Mouse (Mus musculus): ENCODE results near the gene Jtb. TPM values are rescaled to one million over a fixed set of nuclear protein-coding genes. Genes with fewer than 3 reads are reported as not detected.

Gene Jtb
- 110 and 112 TPM in 2 replicates for polyA plus RNA-seq (2014; fragmentation: Nextera tagmentation; extraction: Ambion mirVana)

- H3K27ac ChIP-seq (ENCODE audit: low read depth, low read length) = peak within 1 kb of the TSS; percentile 45
- DNase-seq (ENCODE audit: low spot score, missing footprints) (peak; percentile 98), ATAC-seq (ENCODE audit: low FRiP score) (peak; percentile 97)
- no peaks in the 10 kb centered on the region for H3K27me3 ChIP-seq (ENCODE audit: control insufficient read depth, insufficient read depth, low read length)
- under 1% methylated on average over 61 of the region's 61 CpGs for WGBS
- H3K4me3 ChIP-seq (ENCODE audit: low read depth, low read length) = peak within 1 kb of the TSS; percentile 83
- peak within 1 kb of the TSS; percentile 83 for H3K4me2 ChIP-seq
- H3K4me1 ChIP-seq (ENCODE audit: control insufficient read depth, insufficient read depth, low read length) = peaks cover 5% of the 10 kb centered on the region; the same call in 1 of the 2 replicates
- H3K9ac ChIP-seq (ENCODE audit: low read length) = peak within 1 kb of the TSS; percentile 83
- H3K9me3 ChIP-seq (ENCODE audit: control insufficient read depth, low read length) = no peaks in the 10 kb centered on the region
- H3K36me3 ChIP-seq (ENCODE audit: control insufficient read depth, insufficient read depth, low read length) = peaks cover 3% of the 10 kb centered on the region; the same call in 1 of the 2 replicates
Observed at GRCm38 (mm10) chr3:90231507-90232333, at the start of gene Jtb. Gene Jtb, plus strand, starts transcription at chr3:90231597.

- Histone ChIP-seq H3K36me3 (ENCODE audit: control insufficient read depth, insufficient read depth, low read length) (no peaks in the 10 kb centered on the region), H3K27ac (ENCODE audit: low read depth, low read length) (no peak overlapping the region), H3K4me2 (no peak overlapping the region), H3K27me3 (ENCODE audit: control insufficient read depth, insufficient read depth, low read length) (no peaks in the 10 kb centered on the region), H3K4me3 (ENCODE audit: low read depth, low read length) (no peak overlapping the region), H3K4me1 (ENCODE audit: control insufficient read depth, insufficient read depth, low read length) (no peaks in the 10 kb centered on the region), H3K9me3 (ENCODE audit: control insufficient read depth, low read length) (no peaks in the 10 kb centered on the region), H3K9ac (ENCODE audit: low read length) (no peak overlapping the region)
- ATAC-seq (ENCODE audit: low FRiP score) = no peak
- DNase-seq (ENCODE audit: low spot score, missing footprints) = no peak
- WGBS = 74% methylated on average over 3 of the region's 3 CpGs
Observed at GRCm38 (mm10) chr3:90183581-90183980, 47.8 kb upstream of the Jtb start.

GRCm38 (mm10) chr3:90190859-90191510 is 40.4 kb upstream of the Jtb start:
- Histone ChIP-seq H3K4me2 (no peak overlapping the region), H3K27ac (ENCODE audit: low read depth, low read length) (no peak overlapping the region), H3K9me3 (ENCODE audit: control insufficient read depth, low read length) (no peaks in the 10 kb centered on the region), H3K9ac (ENCODE audit: low read length) (no peak overlapping the region), H3K27me3 (ENCODE audit: control insufficient read depth, insufficient read depth, low read length) (no peaks in the 10 kb centered on the region), H3K4me1 (ENCODE audit: control insufficient read depth, insufficient read depth, low read length) (no peaks in the 10 kb centered on the region), H3K36me3 (ENCODE audit: control insufficient read depth, insufficient read depth, low read length) (no peaks in the 10 kb centered on the region), H3K4me3 (ENCODE audit: low read depth, low read length) (no peak overlapping the region)
- no peak for ATAC-seq (ENCODE audit: low FRiP score)
- DNase-seq (ENCODE audit: low spot score, missing footprints) = no peak
- WGBS = 83% methylated on average over 11 of the region's 11 CpGs

DNA sequence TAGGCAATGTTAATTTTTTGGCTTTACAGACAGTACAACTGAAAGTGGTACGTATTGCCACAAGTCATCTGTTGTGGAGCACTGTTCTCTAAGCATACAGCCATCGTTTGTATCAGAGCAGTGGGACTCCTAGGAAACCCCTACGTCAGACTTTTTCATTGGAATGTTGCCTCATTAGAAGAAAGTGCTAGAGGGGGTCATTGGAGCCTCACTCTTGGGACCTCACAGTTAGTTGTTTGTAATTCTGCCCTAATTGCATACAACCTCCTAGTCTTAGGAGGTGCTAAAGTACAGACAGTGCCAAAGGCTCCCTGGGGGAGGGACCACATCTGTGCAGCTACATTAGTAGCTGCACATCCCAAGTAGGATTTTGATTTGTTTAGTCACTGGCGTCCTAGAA is 36.6 kb upstream of the Jtb start:
- WGBS = 73% methylated on average over 4 of the region's 4 CpGs
- Histone ChIP-seq H3K36me3 (ENCODE audit: control insufficient read depth, insufficient read depth, low read length) (no peaks in the 10 kb centered on the region), H3K4me1 (ENCODE audit: control insufficient read depth, insufficient read depth, low read length) (no peaks in the 10 kb centered on the region), H3K9ac (ENCODE audit: low read length) (no peak overlapping the region), H3K4me3 (ENCODE audit: low read depth, low read length) (no peak overlapping the region), H3K27me3 (ENCODE audit: control insufficient read depth, insufficient read depth, low read length) (no peaks in the 10 kb centered on the region), H3K4me2 (no peak overlapping the region), H3K9me3 (ENCODE audit: control insufficient read depth, low read length) (no peaks in the 10 kb centered on the region), H3K27ac (ENCODE audit: low read depth, low read length) (no peak overlapping the region)
- DNase-seq (ENCODE audit: low spot score, missing footprints) (peak; percentile 81), ATAC-seq (ENCODE audit: low FRiP score) (no peak)

- no peak overlapping the region for H3K4me3 ChIP-seq (ENCODE audit: low read depth, low read length)
- H3K4me2 ChIP-seq = no peak overlapping the region
- H3K36me3 ChIP-seq (ENCODE audit: control insufficient read depth, insufficient read depth, low read length) = no peaks in the 10 kb centered on the region
- ATAC-seq (ENCODE audit: low FRiP score) = no peak
- no peak for DNase-seq (ENCODE audit: low spot score, missing footprints)
- H3K9ac ChIP-seq (ENCODE audit: low read length) = no peak overlapping the region
- no peak overlapping the region for H3K27ac ChIP-seq (ENCODE audit: low read depth, low read length)
- H3K4me1 ChIP-seq (ENCODE audit: control insufficient read depth, insufficient read depth, low read length) = no peaks in the 10 kb centered on the region
- 87% methylated on average over 1 of the region's 1 CpGs for WGBS
- H3K27me3 ChIP-seq (ENCODE audit: control insufficient read depth, insufficient read depth, low read length) = no peaks in the 10 kb centered on the region
- H3K9me3 ChIP-seq (ENCODE audit: control insufficient read depth, low read length) = no peaks in the 10 kb centered on the region
Observed at GRCm38 (mm10) chr3:90195644-90196043, 35.8 kb upstream of the Jtb start.

DNA sequence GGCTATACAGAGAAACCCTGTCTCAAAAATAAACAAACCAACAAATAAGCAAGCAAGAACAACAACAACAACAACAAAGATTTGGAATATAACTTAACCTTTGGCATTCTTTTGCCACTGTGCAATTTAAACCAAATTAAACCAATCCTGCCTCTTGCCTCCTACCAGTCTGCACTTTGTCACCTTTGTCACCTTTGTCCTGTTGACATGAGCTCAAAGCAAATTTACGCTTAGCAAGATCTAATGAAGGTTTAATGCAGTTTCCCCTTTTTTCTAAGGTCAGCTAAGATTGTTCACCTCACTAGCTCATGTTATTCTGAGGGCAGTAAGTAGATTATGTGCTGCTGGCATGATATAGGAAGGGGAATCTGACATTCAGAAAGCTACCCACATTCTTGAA is 33.8 kb upstream of the Jtb start:
- ATAC-seq (ENCODE audit: low FRiP score) = no peak
- 86% methylated on average over 1 of the region's 1 CpGs for WGBS
- H3K9me3 ChIP-seq (ENCODE audit: control insufficient read depth, low read length) = no peaks in the 10 kb centered on the region

DNA sequence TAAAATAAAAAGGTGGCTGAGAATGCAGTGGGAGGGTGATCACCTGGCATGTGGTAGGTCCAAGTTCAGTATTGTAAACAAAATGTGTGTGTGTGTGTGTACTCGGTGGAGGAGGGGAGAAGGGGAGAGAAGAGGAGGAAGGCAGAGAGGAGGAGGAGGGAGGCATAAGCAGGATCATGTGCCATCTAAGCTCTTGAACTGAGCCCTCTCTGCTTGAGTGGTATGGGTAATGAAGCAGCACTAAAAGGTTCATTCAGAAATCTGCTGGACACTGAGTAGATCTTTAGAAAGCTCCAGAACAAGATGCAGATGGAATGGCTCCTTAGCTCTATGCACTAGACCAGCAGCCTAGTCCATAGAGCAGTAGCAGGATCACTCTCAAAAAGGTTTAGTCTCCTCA is 28.5 kb upstream of the Jtb start:
- Histone ChIP-seq H3K27me3 (ENCODE audit: control insufficient read depth, insufficient read depth, low read length) (no peaks in the 10 kb centered on the region), H3K4me3 (ENCODE audit: low read depth, low read length) (no peak overlapping the region), H3K9ac (ENCODE audit: low read length) (no peak overlapping the region), H3K27ac (ENCODE audit: low read depth, low read length) (no peak overlapping the region), H3K36me3 (ENCODE audit: control insufficient read depth, insufficient read depth, low read length) (peaks cover under 1% of the 10 kb centered on the region; the same call in 1 of the 2 replicates), H3K9me3 (ENCODE audit: control insufficient read depth, low read length) (no peaks in the 10 kb centered on the region), H3K4me2 (no peak overlapping the region), H3K4me1 (ENCODE audit: control insufficient read depth, insufficient read depth, low read length) (no peaks in the 10 kb centered on the region)
- ATAC-seq (ENCODE audit: low FRiP score) (no peak), DNase-seq (ENCODE audit: low spot score, missing footprints) (no peak)
- 45% methylated on average over 1 of the region's 1 CpGs for WGBS

More for the DNA sequence above, 33.8 kb upstream of the Jtb start:
- Histone ChIP-seq H3K36me3 (ENCODE audit: control insufficient read depth, insufficient read depth, low read length) (no peaks in the 10 kb centered on the region), H3K4me3 (ENCODE audit: low read depth, low read length) (no peak overlapping the region), H3K4me1 (ENCODE audit: control insufficient read depth, insufficient read depth, low read length) (no peaks in the 10 kb centered on the region), H3K9ac (ENCODE audit: low read length) (no peak overlapping the region), H3K27ac (ENCODE audit: low read depth, low read length) (no peak overlapping the region), H3K27me3 (ENCODE audit: control insufficient read depth, insufficient read depth, low read length) (no peaks in the 10 kb centered on the region), H3K4me2 (no peak overlapping the region)
- DNase-seq (ENCODE audit: low spot score, missing footprints) = no peak

- no peak overlapping the region for H3K4me2 ChIP-seq
- H3K27me3 ChIP-seq (ENCODE audit: control insufficient read depth, insufficient read depth, low read length) = no peaks in the 10 kb centered on the region
- WGBS = 81% methylated on average over 5 of the region's 5 CpGs
- DNase-seq (ENCODE audit: low spot score, missing footprints) (peak; percentile 39), ATAC-seq (ENCODE audit: low FRiP score) (no peak)
- no peak overlapping the region for H3K27ac ChIP-seq (ENCODE audit: low read depth, low read length)
- H3K4me1 ChIP-seq (ENCODE audit: control insufficient read depth, insufficient read depth, low read length) = no peaks in the 10 kb centered on the region
- H3K9ac ChIP-seq (ENCODE audit: low read length) = no peak overlapping the region
- no peak overlapping the region for H3K4me3 ChIP-seq (ENCODE audit: low read depth, low read length)
- peaks cover 7% of the 10 kb centered on the region; the same call in 1 of the 2 replicates for H3K36me3 ChIP-seq (ENCODE audit: control insufficient read depth, insufficient read depth, low read length)
- no peaks in the 10 kb centered on the region for H3K9me3 ChIP-seq (ENCODE audit: control insufficient read depth, low read length)
Observed at GRCm38 (mm10) chr3:90203619-90204018, 27.8 kb upstream of the Jtb start.

GRCm38 (mm10) chr3:90204582-90204981 is 26.8 kb upstream of the Jtb start:
- no peaks in the 10 kb centered on the region for H3K9me3 ChIP-seq (ENCODE audit: control insufficient read depth, low read length)
- WGBS = 86% methylated on average over 2 of the region's 2 CpGs
- H3K27me3 ChIP-seq (ENCODE audit: control insufficient read depth, insufficient read depth, low read length) = no peaks in the 10 kb centered on the region

More at GRCm38 (mm10) chr3:90204582-90204981, 26.8 kb upstream of the Jtb start:
- Histone ChIP-seq H3K36me3 (ENCODE audit: control insufficient read depth, insufficient read depth, low read length) (peaks cover 9% of the 10 kb centered on the region; the same call in 1 of the 2 replicates), H3K4me3 (ENCODE audit: low read depth, low read length) (no peak overlapping the region), H3K9ac (ENCODE audit: low read length) (no peak overlapping the region), H3K27ac (ENCODE audit: low read depth, low read length) (no peak overlapping the region), H3K4me2 (no peak overlapping the region), H3K4me1 (ENCODE audit: control insufficient read depth, insufficient read depth, low read length) (no peaks in the 10 kb centered on the region)
- DNase-seq (ENCODE audit: low spot score, missing footprints) (peak; percentile 23), ATAC-seq (ENCODE audit: low FRiP score) (no peak)
